Mouse (Mus musculus) left cerebral cortex, postnatal 4 days (tissue): ENCODE measurements around the gene Pdc. TPM values are rescaled to one million over a fixed set of nuclear protein-coding genes. Genes with fewer than 3 reads are reported as not detected.
"Not testable (repeated sequence)": the region's sequence is repeated elsewhere in the genome, so short reads cannot be mapped to it uniquely, and the experiment has no call there.

Experiments
- DNase-seq: peaks from one replicate; pipeline ENCODE4 v3.0.0-alpha.2; 2022
- intact Hi-C: fragments of 180-260 bp; cut with DNase I; formaldehyde crosslinking; loops from one replicate; pipeline ENCODE4 v1.15.1; 2025
- total RNA-seq, 2 experiments: library from RNA; stranded (reverse); gene quantifications; 2 replicates each; pipeline ENCODE4 v1.2.3; 2021

Pdc gene
- not detected for total RNA-seq

DNA sequence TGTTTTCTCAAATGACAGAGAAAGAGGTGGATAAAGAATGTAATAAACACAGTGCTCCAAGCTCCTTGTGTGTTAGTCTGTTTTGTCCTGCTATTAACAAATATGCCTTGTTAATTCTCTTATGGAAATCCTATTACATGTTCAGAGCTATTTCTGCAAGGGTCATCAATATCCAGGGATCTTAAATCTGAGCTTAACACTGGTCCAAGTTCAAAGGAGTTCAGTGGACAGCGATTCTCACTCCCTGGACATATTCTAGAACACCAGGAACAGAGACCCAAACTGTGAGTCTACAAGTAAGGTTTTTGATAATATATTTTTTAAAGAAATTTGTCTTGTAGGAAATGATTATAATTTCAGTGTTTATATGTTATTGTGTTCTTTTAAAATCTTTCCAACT, at the start of gene Pdc:
Pdc (plus strand) TSS at position 213 of the 400 bp plus-strand sequence.
- intact Hi-C loops, result no loop called here
- no peak for DNase-seq

GRCm38 (mm10) chr1:150294051-150294450, 25.2 kb upstream of the Pdc start:
- intact Hi-C loops, DNase-seq: not testable (repeated sequence)

DNA sequence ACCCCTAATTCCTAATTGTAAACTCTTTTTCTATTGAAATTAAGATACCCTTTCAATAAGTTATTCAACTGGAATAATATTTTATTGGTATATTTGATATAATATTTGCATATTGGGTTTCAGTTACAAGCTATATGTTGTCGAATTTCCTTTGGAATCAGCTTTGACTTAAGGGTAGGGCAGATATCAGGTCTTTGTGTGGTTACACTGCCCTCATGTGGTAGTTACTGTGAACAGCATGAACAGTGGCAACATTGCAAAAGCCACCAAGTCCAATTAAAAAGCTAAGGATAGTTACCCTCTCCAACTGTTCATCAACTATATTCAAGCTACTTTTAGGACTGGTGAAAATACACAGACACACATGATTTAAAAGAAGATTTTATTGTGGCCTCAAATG, 11.6 kb upstream of the Pdc start:
- peak; percentile 2 for DNase-seq
- intact Hi-C loops, result no loop called here

DNA sequence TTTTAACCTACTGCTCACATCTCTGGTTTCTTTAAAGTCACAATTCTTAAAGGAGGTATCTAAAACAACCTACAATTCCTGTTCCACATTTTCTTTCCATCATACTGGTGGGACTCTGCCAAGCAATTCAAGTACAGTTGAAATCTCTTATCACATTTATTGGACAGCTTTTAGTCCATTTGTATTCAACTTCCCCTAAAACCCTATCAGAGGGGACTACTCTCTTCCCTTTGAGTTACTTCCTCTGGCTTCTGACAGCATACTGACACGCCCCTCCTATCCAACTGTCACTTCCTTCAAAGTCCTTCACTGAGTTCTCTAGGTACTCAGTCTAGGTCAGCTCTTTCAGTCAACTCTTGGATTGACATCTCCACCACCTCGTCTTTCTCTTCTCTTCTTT, 15.9 kb downstream of the Pdc start:
- intact Hi-C loops, result no loop called here
- DNase-seq, result no peak

- no peak for DNase-seq
- intact Hi-C loops, result no loop called here
Measured at GRCm38 (mm10) chr1:150360864-150361263, 41.6 kb downstream of the Pdc start.

DNA sequence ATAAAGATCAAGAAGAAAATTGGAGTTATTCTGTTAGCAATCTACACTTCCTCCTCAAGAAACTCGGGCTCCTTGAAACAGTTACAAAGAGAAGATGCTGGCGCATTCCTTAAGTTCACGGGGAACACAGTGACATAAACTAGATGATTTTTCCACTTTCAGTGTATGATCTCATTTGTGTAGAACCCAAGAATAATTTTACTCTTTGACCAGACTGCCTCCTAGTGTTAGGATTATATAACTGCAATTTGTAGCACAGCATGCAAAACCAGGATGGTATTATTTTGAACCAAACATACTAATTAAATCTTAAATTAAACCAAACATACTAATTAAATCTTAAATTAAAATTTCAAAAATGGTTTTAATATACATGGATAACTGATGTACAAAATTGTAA, 53.7 kb downstream of the Pdc start:
- no peak for DNase-seq
- intact Hi-C loops, result loop anchor here (10.0 kb wide), 1 partner anchor 538 kb away; no protein-coding TSS in a partner anchor

DNA sequence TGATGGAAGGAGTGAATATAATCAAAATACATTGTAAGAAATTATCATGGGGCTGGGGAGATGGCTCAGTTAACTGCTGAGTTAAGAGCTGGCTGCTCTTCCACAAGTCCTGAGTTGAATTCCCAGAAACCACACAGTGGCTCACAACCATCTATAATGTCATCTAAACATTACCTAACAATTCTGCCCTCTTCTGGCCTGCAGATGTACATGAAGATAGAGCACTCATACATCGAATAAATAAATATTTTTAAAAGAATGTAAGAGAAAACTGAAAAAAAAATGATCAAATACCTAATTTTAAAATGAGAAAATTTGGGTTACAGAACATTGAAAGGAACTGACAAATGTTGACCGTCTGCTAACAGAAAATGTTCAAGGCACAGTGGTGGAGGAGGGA, 55.0 kb downstream of the Pdc start:
- DNase-seq, result no peak
- intact Hi-C loops, result loop anchor here (10.0 kb wide), 1 partner anchor 539 kb away; no protein-coding TSS in a partner anchor

Other genes with a start within 250 kb of the Pdc start
- gene Ptgs2, start 219.4 kb upstream of the Pdc start, total RNA-seq, result under 1 TPM; 0.44 to 0.96 TPM
- 100 to 1,000 TPM; 145 to 147 TPM for gene Tpr, start 73.4 kb downstream of the Pdc start, total RNA-seq
- gene Odr4, start 73.7 kb downstream of the Pdc start, total RNA-seq, result 10 to 100 TPM; 36.9 to 39.1 TPM
- 1 to 10 TPM; 2.2 to 2.4 TPM for gene Prg4, start 146.7 kb downstream of the Pdc start, total RNA-seq